Mouse (Mus musculus) forebrain, embryonic 10.5 days (tissue): ENCODE results near the gene Cdc6. TPM values are rescaled to one million over a fixed set of nuclear protein-coding genes. Genes with fewer than 3 reads are reported as not detected.
A peak's percentile ranks its signal among the peaks of the same experiment; 100 is the strongest.

Source experiments
- DNase-seq: peaks from one replicate; pipeline ENCODE4 v3.0.0-alpha.2; 2017; ENCODE audit warnings: low spot score; ENCODE audit errors: extremely low spot score
- H3K27ac ChIP-seq: fragments of 300-500 bp; sonication (generic); 2 replicates; pipeline ENCODE4 v1.5.1; 2016; ENCODE audit warnings: mild to moderate bottlenecking
- H3K27me3 ChIP-seq: fragments of 300-500 bp; sonication (generic); 2 replicates; pipeline ENCODE4 v1.6.1; 2016; ENCODE audit warnings: mild to moderate bottlenecking; ENCODE audit not compliant: poor library complexity, severe bottlenecking
- H3K36me3 ChIP-seq: fragments of 300-500 bp; sonication (generic); replicated peaks from 2 replicates; pipeline ENCODE4 v1.6.1; 2016; ENCODE audit warnings: mild to moderate bottlenecking, moderate library complexity
- H3K4me1 ChIP-seq: fragments of 300-500 bp; sonication (generic); 2 replicates; pipeline ENCODE4 v1.6.1; 2016
- H3K4me3 ChIP-seq: fragments of 300-500 bp; sonication (generic); 2 replicates; pipeline ENCODE4 v1.5.1; 2016; ENCODE audit warnings: mild to moderate bottlenecking, moderate library complexity
- H3K9me3 ChIP-seq: fragments of 300-500 bp; sonication (generic); 2 replicates; pipeline ENCODE4 v1.6.1; 2016; ENCODE audit warnings: mild to moderate bottlenecking, moderate library complexity
- WGBS: fragments of 180-500 bp; shearing (Covaris S2); methylation state at CpG from one replicate; pipeline ENCODE4 v1.1.7; 2016; 5-methylcytosine and 5-hydroxymethylcytosine counted together
- polyA plus RNA-seq: library from polyadenylated mRNA; unstranded; fragments of >200 nt; fragmentation: Nextera tagmentation; extraction: Ambion mirVana; gene quantifications from 2 replicates; pipeline ENCODE4 v1.2.1, GENCODE M21; 2016

Gene Cdc6
- polyA plus RNA-seq, 1 experiment from 2014 or later: 68.7 TPM

GRCm38 (mm10) chr11:98936606-98937409 lies 29.2 kb downstream of the Cdc6 start:
- peaks cover 5% of the 10 kb centered on the region for H3K36me3 ChIP-seq
- peak overlapping the region; percentile 90 for H3K27ac ChIP-seq
- no peak for DNase-seq
- no peaks in the 10 kb centered on the region for H3K9me3 ChIP-seq
- H3K4me1 ChIP-seq: peaks cover 88% of the 10 kb centered on the region
- peak overlapping the region; percentile 82 for H3K4me3 ChIP-seq
- peaks cover 62% of the 10 kb centered on the region for H3K27me3 ChIP-seq
- WGBS: 2% methylated on average over 23 of the region's 23 CpGs

- H3K4me1 ChIP-seq: peaks cover 88% of the 10 kb centered on the region
- H3K27me3 ChIP-seq: peaks cover 62% of the 10 kb centered on the region
- peak overlapping the region; percentile 90 for H3K27ac ChIP-seq
These were observed 29.9 kb downstream of the Cdc6 start for GRCm38 (mm10) chr11:98937410-98937913.

GRCm38 (mm10) chr11:98937914-98938694 lies 30.5 kb downstream of the Cdc6 start:
- no peak for DNase-seq
- Histone ChIP-seq H3K4me1 (peaks cover 88% of the 10 kb centered on the region), H3K9me3 (no peaks in the 10 kb centered on the region), H3K4me3 (peak overlapping the region; percentile 82), H3K27ac (peak overlapping the region; percentile 90), H3K27me3 (peaks cover 60% of the 10 kb centered on the region), H3K36me3 (peaks cover 5% of the 10 kb centered on the region)
- under 1% methylated on average over 39 of the region's 39 CpGs for WGBS

More at GRCm38 (mm10) chr11:98937410-98937913, 29.9 kb downstream of the Cdc6 start:
- Histone ChIP-seq H3K4me3 (peak overlapping the region; percentile 82), H3K9me3 (no peaks in the 10 kb centered on the region), H3K36me3 (peaks cover 5% of the 10 kb centered on the region)
- 1% methylated on average over 38 of the region's 38 CpGs for WGBS
- DNase-seq: peak; percentile 83

- peak overlapping the region; percentile 82 for H3K4me3 ChIP-seq
- peaks cover 88% of the 10 kb centered on the region for H3K4me1 ChIP-seq
- H3K27ac ChIP-seq: peak overlapping the region; percentile 90
- 47% methylated on average over 7 of the region's 7 CpGs for WGBS
- H3K36me3 ChIP-seq: peaks cover 5% of the 10 kb centered on the region
- no peak for DNase-seq
- no peaks in the 10 kb centered on the region for H3K9me3 ChIP-seq
- peaks cover 54% of the 10 kb centered on the region for H3K27me3 ChIP-seq
These were observed 31.1 kb downstream of the Cdc6 start for GRCm38 (mm10) chr11:98938701-98939083.

GRCm38 (mm10) chr11:98939084-98939952 lies 31.7 kb downstream of the Cdc6 start:
- peak overlapping the region; percentile 82 for H3K4me3 ChIP-seq
- H3K4me1 ChIP-seq: peaks cover 94% of the 10 kb centered on the region
- DNase-seq: no peak
- 58% methylated on average over 15 of the region's 15 CpGs for whole genome bisulfite sequencing
- peaks cover 50% of the 10 kb centered on the region for H3K27me3 ChIP-seq
- no peaks in the 10 kb centered on the region for H3K9me3 ChIP-seq
- peak overlapping the region; percentile 51; the same call in 1 of the 2 replicates for H3K27ac ChIP-seq
- H3K36me3 ChIP-seq: peaks cover 5% of the 10 kb centered on the region

GRCm38 (mm10) chr11:98939953-98940641 lies 32.5 kb downstream of the Cdc6 start:
- Histone ChIP-seq H3K27me3 (peaks cover 42% of the 10 kb centered on the region), H3K9me3 (no peaks in the 10 kb centered on the region), H3K4me1 (peaks cover 100% of the 10 kb centered on the region), H3K4me3 (peak overlapping the region; percentile 82), H3K27ac (peak overlapping the region; percentile 90), H3K36me3 (peaks cover 3% of the 10 kb centered on the region)
- 53% methylated on average over 11 of the region's 11 CpGs for WGBS
- DNase-seq: no peak

GRCm38 (mm10) chr11:98940776-98941175 lies 33.2 kb downstream of the Cdc6 start:
- no peak for DNase-seq
- WGBS: 35% methylated on average over 3 of the region's 3 CpGs
- Histone ChIP-seq H3K27me3 (peaks cover 35% of the 10 kb centered on the region), H3K36me3 (no peaks in the 10 kb centered on the region), H3K4me1 (peaks cover 100% of the 10 kb centered on the region), H3K27ac (peak overlapping the region; percentile 90), H3K9me3 (no peaks in the 10 kb centered on the region), H3K4me3 (peak overlapping the region; percentile 82)

- peak overlapping the region; percentile 90 for H3K27ac ChIP-seq
- peak overlapping the region; percentile 82 for H3K4me3 ChIP-seq
- H3K9me3 ChIP-seq: no peaks in the 10 kb centered on the region
- no peaks in the 10 kb centered on the region for H3K36me3 ChIP-seq
- H3K4me1 ChIP-seq: peaks cover 98% of the 10 kb centered on the region
- H3K27me3 ChIP-seq: peaks cover 29% of the 10 kb centered on the region
- no peak for DNase-seq
- 9% methylated on average over 12 of the region's 12 CpGs for WGBS
These were observed 33.8 kb downstream of the Cdc6 start for GRCm38 (mm10) chr11:98941341-98941825.

- peaks cover 93% of the 10 kb centered on the region for H3K4me1 ChIP-seq
- no peaks in the 10 kb centered on the region for H3K9me3 ChIP-seq
- no peaks in the 10 kb centered on the region for H3K36me3 ChIP-seq
- DNase-seq: peak; percentile 88
- peaks cover 23% of the 10 kb centered on the region for H3K27me3 ChIP-seq
- peak overlapping the region; percentile 82 for H3K4me3 ChIP-seq
- peak overlapping the region; percentile 90 for H3K27ac ChIP-seq
- 7% methylated on average over 15 of the region's 15 CpGs for WGBS
These were observed 34.4 kb downstream of the Cdc6 start for GRCm38 (mm10) chr11:98941826-98942550.

GRCm38 (mm10) chr11:98942555-98942922 lies 34.9 kb downstream of the Cdc6 start:
- H3K27ac ChIP-seq: peak overlapping the region; percentile 90
- H3K27me3 ChIP-seq: peaks cover 22% of the 10 kb centered on the region
- H3K4me3 ChIP-seq: peak overlapping the region; percentile 82
- H3K9me3 ChIP-seq: no peaks in the 10 kb centered on the region
- H3K4me1 ChIP-seq: peaks cover 91% of the 10 kb centered on the region
- DNase-seq: no peak
- H3K36me3 ChIP-seq: 0 out of 2 replicates have a peak, but pooled peaks cover 3% of the 10 kb centered on the region
- 70% methylated on average over 3 of the region's 3 CpGs for WGBS
